Mouse (Mus musculus): Measurements from ENCODE around the gene Nr1d1.

DNA sequence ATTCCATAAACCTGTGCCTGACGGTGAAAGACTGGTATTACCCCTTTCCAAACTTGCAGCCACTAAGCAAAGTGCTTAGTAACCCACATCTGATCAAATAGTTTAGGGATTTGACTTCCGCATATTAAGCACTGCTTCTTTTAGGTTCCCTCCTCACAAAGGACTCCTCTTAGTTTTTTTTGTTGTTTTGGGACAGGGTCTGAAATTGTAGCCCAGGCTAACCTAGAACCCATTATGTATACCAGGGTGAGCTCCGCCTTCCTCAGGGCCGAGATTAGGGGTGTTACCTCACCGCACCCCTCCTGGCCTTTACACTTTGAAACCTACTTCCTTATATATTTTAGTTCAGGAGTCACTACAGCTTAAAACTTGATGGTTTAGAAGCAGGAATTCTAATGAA lies 14.7 kb upstream of the Nr1d1 start:
- no peak for TF ChIP-seq EP300 (IDR thresholded peaks at IDR 0.05)
- TF ChIP-seq CTCF (IDR thresholded peaks at IDR 0.05) = no peak
